In genomic region chr5:45192287-45192686, GRCm38 (mm10) we compare ENCODE assay signal across 30 mouse cellular contexts.
"Had no signal": no experiment of that assay in that cellular context is flagged by ENCODE, and none has a peak within 500 bp of the region (broad histone marks: within the 10 kb centered on the region; RNA-seq: fewer than 3 reads in every experiment).

No protein-coding gene starts in this region.

- H3K9ac ChIP-seq: heart, embryonic 12.5 days; heart, embryonic 13.5 days; heart, embryonic 15.5 days; hindbrain, embryonic 12.5 days; hindbrain, embryonic 13.5 days; hindbrain, embryonic 14.5 days; hindbrain, embryonic 15.5 days; intestine, embryonic 15.5 days; kidney, embryonic 15.5 days had no signal

- H3K27ac ChIP-seq: heart, embryonic 10.5 days; heart, embryonic 13.5 days; heart, embryonic 15.5 days; hindbrain, embryonic 10.5 days; hindbrain, embryonic 12.5 days; hindbrain, embryonic 13.5 days; hindbrain, embryonic 14.5 days; hindbrain, embryonic 15.5 days; hindbrain, postnatal 0 days; intestine, embryonic 15.5 days; kidney, embryonic 15.5 days; kidney, postnatal 0 days; layer of hippocampus, adult 2 months; left cerebral cortex, adult 2 months had no signal

- H3K4me1 ChIP-seq: heart, embryonic 10.5 days; heart, embryonic 12.5 days; heart, embryonic 13.5 days; heart, embryonic 15.5 days; hindbrain, embryonic 10.5 days; hindbrain, embryonic 12.5 days; hindbrain, embryonic 13.5 days; hindbrain, embryonic 15.5 days; intestine, embryonic 15.5 days; kidney, embryonic 15.5 days had no signal

- H3K36me3 ChIP-seq: heart, embryonic 10.5 days; heart, embryonic 12.5 days; heart, embryonic 13.5 days; heart, embryonic 15.5 days; hindbrain, embryonic 10.5 days; hindbrain, embryonic 12.5 days; hindbrain, embryonic 13.5 days; hindbrain, embryonic 15.5 days; intestine, embryonic 15.5 days; kidney, embryonic 15.5 days had no signal

- H3K27me3 ChIP-seq: heart, embryonic 12.5 days; heart, embryonic 13.5 days; heart, embryonic 15.5 days; hindbrain, embryonic 12.5 days; hindbrain, embryonic 13.5 days; hindbrain, embryonic 15.5 days; intestine, embryonic 15.5 days; kidney, embryonic 15.5 days had no signal

- H3K4me3 ChIP-seq: heart, embryonic 10.5 days; heart, embryonic 12.5 days; heart, embryonic 13.5 days; heart, embryonic 15.5 days; hindbrain, embryonic 10.5 days; hindbrain, embryonic 12.5 days; hindbrain, embryonic 13.5 days; hindbrain, embryonic 15.5 days; intestine, embryonic 15.5 days; kidney, embryonic 15.5 days; layer of hippocampus, adult 2 months; left cerebral cortex, adult 2 months had no signal

- H3K9me3 ChIP-seq: heart, embryonic 10.5 days; heart, embryonic 12.5 days; heart, embryonic 13.5 days; heart, embryonic 15.5 days; hindbrain, embryonic 10.5 days; hindbrain, embryonic 12.5 days; hindbrain, embryonic 13.5 days; hindbrain, embryonic 15.5 days; intestine, embryonic 15.5 days; kidney, embryonic 15.5 days had no signal

- DNase-seq: heart, postnatal 10 days; heart, postnatal 14 days; heart, postnatal 4 days; kidney, adult 11 months; kidney, adult 18-20 months; kidney, adult 2 months; kidney, adult 8-10 months; kidney, adult 9 months; kidney, postnatal 10 days; kidney, postnatal 14 days; kidney, postnatal 25 days; kidney, postnatal 36 days; kidney, postnatal 4 days; layer of hippocampus, adult 9-11 months; layer of hippocampus, postnatal 36 days had no signal
